Mouse (Mus musculus) spleen, postnatal 36 days (tissue): Measurements from ENCODE around the gene Lipe.
"Not testable (repeated sequence)": the region's sequence is repeated elsewhere in the genome, so short reads cannot be mapped to it uniquely, and the experiment has no call there.

Experiments used
- DNase-seq, 2 experiments: peaks; one replicate each; pipeline ENCODE4 v3.0.0; 2022; ENCODE audit warnings: low spot score in 2 of 2, mixed read lengths in 1 of 2

Lipe gene

DNA sequence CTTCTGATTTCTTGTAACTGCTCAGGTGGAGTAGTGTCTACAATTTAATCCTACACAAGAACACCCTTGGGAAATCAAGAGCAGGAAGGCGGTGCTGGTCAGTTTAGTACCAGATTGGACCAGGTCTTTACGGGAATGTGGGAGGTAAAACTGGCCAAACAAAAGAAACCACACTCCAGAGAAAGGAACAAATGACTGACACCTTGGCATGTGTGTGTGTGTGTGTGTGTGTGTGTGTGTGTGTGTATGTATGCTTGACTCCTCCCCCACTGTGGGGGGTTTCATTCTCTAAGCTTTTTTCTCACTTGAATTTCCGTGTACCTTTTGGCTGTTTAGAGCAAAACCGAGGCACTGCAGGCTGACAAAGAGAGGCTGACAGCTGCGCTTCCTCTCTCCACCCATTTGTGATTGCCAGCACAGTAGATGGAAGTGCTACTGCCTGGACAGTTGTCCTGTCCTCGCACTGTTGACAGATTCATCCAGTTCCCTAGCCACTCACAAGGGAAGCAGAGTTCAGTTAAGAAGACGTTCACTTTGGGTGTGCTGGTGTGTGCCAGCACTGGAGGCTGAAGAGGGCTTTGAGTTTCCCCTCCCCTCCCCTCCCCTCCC lies 14.4 kb upstream of the Lipe start, which contains the start of gene Cxcl17:
Cxcl17 (minus strand) TSS at position 54 of the 609 bp plus-strand sequence.
- DNase-seq, result no peak

DNA sequence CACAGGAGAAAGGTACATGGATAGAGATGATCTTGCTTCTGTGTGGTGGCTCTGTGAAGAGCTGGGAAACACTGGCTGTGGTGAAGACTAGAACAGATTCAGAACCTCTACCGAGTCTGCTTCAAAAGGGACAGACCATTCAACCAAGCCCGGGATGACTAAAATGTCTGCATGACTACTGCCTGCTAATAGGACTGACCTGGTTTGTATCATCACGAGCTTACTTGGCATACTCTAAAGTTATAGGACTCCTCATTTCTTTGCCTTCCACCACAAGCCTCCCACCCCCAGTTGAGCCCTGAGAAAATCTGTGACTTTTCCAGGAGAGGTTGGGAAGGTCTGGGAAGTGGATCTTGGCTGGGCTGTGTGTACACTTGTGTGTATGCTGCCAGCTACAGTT lies 13.4 kb upstream of the Lipe start:
- DNase-seq, result no peak

DNA sequence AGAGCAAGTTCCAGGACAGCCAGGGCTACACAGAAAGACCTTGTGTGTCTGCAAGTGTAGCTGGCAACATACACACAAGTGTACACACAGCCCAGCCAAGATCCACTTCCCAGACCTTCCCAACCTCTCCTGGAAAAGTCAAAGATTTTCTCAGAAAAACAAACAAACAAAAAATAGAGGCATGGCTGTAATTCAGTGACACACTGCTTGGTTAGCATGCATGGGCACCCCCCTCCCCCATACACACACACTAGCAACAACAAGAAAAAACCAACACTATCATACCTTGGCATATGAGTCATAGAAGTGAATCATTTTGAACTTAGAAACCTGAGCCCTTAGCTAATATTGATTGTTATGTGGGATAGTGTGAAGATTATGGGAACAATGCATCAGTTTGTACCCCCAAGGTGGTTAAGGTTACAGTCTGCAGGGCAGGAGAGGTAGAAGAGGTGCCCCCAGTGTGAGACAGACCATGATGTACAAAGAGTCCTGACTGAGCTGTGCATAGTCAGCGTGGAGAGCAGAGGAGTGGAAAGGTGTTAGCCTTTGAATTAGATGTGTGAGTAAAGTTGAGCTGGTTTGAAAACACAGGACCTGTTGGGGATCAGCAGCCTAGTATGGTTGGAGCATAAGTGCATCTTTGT lies 12.6 kb upstream of the Lipe start:
- DNase-seq, result no peak

DNA sequence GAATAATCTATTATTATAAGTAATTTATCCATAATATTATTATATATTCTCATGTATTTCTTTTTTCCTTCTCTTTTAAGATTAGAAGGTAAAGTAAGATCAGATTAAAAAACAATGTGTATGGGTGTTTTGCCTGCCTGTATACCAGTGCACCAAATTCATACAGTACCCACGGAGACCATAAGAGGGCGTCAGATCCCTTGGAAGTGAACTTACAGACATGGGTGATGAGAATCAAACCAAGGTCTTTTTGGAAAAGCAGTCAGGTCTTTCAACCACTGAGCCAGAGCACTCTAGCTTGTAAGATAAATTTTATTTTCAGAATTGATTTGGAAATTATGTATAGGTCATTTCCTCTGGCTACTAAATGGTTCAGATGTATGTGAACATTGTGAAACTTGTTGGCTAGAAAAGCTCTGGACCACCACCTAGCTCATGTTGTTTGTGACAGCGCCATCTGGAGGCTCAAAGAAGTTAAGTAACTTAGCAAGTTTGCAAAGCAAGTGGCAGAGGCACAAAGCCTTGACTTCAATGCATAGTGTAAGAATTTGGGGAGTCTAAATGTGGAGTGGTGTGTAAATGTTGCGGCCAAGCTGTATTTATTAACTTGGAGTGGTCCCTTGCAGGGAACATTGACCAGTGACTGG lies 10.7 kb upstream of the Lipe start:
- peak in 1 of 2 experiments; percentile 37 for DNase-seq

DNA sequence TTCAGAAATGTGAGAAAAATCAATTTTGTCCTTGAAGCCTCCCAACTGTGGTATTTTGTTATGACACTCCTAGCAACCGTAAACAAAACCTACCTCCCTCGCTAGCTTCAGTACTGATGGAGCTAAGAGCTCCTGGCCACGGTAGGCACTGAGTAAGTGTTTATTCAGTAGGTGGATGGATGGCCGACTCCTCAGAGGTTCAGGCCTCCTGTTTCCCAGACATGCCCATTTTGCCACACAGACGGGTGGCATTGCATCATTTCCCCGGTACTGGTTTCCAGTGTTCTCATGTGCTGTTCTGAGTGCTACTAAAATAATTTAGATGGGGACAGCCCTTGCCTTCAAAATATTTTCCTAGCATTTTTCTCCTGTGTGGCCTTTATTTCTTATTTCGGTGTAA lies 8.0 kb upstream of the Lipe start:
- no peak for DNase-seq

DNA sequence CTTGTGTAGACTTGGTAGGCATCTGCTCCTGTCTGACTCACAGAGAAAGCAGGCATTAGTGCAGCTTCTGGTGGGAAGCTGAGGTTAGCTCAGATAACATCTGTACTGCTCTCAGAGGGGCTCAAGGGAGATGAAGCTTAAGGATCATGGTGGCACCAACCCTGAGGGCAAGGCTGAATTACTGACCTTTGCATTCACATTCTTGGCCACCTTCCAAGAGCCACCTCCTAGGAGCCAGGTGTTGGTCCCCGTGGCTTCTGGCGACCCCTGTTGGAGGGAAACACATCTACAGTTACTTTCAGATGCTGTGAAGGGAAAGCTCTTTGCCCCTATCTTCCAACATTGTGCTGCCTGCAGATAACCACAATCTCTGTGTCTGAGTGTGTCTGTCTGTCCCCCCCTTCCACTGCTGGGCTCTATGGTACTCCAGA lies 4.2 kb upstream of the Lipe start:
- DNase-seq, result peak in 1 of 2 experiments; percentile 38

DNA sequence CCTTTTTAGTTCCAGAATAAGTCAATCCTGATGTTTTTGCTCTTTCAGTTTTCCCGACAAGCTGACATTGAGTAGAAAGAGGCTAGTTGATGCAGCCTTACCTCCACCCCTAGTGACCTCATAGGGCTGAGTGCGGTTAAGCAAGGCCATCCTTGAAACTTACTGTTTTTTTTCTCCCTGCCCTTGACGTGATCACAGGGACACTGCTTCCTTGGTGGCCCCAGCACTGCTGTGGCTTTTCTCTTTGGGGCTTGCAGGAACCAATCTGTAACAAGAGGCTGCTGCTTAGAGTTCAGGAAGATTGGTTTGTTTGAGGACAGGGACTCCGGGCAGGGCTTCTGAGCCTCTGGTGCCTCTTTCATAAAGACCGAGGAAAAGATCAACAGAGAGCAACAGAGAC lies 3.5 kb upstream of the Lipe start:
- DNase-seq, result no peak

DNA sequence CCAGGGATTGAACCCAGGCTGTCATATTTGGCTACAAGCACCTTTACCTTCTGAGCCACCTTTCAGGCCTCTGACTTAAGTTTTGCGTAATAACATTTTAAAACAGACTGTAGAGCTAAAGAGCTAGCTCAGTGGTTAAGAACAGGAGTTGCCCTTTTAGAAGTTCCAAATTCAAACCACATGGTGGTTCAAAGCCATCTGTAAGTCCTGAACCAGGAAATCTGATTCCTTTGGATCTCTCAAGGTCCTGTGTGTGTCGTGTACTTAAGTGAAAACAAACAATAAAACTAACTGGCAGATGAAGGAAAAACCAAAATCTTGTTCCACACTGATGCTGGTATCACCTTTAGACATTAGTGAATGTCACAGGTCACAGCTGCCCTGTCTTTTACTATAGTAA lies 3.0 kb upstream of the Lipe start:
- DNase-seq, result no peak

DNA sequence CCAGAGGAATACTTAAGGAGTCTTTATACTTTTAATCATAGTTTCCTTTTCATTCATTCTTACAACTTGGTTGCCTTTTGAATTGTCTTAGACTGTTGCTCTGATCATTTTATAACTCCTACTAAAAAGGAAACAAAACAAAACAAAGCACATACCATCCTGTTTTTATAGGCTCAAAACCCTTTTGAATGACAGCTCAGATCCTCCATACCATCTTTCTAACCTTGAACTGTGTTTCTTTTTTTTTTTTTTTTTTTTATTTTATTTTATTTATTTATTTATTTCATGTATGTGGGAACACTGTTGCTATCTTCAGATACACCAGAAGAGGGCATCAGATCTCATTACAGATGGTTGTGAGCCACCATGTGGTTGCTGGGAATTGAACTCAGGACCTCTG lies 518 bp upstream of the Lipe start:
- DNase-seq, result not testable (repeated sequence)

DNA sequence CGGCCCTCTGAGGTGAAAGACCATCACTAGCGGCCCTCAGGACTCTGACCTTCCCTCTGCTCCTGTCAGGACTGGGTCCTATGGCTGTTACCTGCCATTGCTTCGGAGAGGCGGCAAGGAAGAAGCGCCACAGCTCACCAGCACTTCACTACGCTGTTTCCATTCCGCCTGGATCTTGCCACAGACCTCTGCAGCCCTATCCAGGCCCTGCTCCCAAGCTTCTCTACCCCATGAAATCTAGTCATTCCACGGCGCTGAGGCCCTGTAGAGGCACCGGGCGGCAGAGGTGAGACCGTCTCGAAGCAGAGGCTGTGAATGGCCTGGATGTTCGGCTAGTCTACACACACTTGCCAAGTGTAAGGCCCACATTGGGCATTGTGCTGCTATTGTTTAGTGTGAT lies 1.9 kb downstream of the Lipe start:
- DNase-seq, result no peak

DNA sequence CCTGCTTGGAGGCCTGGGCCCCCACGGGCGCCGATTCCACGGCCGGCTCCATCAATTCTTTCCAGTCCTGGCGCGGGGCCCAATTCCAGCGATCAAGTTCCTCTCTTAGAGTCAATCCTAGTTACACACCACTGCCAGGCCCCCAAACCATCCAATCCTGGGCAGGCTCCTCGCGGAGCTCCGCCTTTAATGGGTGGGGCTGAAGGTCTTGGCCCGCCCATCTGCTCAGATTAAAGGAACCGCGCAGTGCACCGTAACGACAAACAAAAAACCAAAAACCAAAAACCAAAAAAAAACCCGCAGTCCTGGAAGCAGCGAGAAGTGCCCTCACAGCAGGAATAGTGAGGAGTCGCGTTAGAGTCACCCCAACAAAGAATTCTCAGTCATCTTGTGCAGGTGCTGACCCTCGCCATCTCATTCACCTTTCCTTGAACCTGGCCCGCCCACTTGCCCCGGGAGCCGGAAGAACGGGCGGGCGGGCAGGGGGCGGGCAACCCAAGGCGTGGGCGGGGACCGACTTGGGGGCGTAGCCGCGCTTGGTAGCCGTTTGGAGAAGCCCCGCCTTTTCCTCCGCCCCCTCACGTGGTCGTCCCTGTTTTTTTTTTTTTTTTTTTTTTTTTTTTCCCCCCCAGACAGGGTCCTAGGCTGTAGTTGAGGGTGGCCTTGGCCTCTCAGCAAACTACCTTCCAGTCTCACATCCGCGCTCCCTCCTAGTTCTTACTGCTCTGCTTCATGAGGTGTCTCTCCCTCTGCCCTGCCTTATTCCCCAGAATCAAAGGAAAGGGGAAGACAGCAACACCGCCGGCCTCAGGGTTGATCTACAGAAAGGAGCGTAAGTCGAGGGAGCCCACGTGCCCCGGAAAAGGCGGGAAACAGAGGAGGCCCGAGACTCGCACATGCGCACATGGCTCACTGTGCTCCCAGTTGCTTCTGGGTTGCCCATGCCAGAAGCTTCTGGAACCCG lies 2.7 kb downstream of the Lipe start:
- DNase-seq, result peak; percentile 92 to 94

DNA sequence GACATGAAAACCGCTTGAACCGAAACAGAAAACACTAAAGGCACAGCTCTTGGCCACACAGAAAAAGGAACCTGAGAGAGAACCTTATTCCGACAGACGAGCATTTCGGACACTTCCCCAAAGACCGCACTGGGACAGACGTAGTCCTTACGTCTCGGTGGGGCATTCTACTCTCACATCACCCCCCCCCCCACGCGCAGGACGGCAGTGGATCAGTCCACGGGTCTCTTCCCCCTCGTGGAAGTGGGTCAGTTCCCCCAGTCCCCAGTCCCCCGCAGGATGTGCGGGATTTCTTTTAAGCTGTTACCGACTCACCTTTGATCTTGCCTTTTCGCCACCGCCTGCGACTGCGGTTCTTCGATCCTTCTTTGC lies 3.3 kb downstream of the Lipe start:
- peak; percentile 51 to 56 for DNase-seq

DNA sequence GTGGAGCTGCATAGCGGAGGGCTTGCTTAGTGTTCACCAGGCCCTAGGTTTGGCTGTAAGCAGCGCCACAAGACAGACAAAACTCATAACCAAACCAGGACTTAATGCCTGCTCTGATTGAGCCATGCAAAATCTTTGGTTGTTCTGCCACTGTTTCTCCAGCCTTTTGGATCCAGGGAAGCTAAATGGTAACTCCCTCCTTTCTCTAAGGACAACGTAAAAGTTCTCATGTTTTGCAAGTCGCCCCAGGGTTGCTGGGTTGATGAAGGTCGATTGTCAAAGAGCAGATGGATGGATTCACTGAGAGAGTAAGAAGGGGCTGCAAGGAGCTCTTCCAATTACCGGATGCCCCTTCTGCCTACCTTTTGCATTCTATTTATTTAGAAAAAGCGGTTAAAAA lies 3.8 kb downstream of the Lipe start:
- DNase-seq, result no peak

DNA sequence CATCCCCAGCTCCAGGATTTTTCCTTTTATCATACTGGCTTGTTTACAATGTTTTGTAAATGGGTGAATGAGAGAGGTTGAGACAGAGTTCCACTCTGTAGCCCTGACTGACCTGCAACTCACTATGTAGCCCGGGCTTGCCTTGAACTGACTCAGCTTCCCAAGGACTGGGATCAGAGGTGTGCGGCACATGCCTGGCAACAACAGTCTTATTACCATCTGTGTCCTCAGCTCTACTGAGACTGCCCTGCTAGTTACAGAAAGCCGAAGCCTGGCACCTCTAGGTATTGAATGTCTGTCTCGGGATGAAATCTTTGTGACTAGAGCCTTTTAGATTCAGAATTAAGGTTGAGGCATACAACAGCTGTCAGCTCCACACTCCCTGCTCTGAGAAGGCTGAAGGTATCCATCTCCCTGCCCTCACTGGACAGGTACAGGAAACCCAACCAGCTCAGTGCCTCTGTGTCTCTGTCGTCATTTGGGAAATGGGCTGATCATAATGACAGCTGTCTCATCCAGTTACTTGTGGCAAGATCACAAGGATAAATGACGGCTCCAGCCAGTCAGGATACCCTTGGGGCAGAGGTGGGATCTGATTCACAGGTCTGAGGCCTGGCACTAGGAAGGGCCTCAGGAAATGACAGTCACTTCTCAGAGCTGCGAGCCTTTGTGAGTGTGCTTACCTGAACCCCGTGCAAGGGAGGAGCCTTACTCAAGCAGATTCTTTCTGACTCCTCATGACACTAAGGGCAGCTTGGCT lies 4.9 kb downstream of the Lipe start:
- DNase-seq, result no peak

DNA sequence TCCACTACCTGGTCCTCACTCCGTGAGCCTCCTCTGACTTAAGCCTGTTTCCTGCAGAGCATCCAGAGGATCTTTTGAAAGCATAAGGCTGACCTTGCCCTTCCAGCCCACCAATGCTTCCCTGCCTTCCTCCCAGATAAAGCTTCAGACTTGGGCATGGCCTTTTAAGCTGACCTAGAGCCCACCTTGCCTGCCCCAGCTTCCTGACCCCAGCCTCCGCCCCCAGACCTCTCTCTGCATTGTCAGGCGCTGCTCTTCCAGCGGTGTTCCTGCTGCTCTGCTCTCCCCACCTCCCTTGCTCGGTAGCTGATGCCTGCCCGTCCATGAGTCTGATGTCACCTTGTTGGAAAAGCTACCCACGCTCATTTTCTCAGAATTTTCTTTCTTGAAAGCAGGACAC lies 5.7 kb downstream of the Lipe start:
- no peak for DNase-seq

DNA sequence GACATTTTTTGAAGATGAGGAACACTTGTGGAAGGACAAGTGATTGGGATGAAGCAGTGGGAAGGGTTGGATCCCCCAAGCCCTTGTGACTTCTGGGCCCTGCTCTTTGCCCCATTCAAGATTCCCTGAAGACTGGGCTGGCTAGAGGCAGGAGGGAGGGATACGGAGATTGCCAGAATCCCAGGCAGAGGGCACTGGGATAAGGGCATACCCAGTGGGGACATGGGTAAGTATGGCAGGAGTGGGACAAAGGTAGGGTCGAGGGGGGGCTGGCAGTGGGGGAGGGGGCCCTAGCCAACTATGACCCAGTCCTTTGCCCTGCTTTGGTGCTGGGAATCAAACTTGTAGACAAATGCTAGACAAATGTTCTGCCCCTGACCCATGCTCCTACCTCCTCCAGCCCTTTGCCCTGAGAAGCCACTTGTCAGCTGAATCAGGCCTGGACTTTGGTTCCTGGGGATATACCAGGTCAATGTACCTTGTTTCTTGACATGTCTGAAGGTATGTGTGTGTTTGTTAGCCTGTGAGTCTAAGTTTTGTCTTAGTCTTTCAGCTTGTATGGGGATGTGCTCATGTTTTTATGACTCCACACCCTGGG lies 6.6 kb downstream of the Lipe start:
- no peak for DNase-seq

DNA sequence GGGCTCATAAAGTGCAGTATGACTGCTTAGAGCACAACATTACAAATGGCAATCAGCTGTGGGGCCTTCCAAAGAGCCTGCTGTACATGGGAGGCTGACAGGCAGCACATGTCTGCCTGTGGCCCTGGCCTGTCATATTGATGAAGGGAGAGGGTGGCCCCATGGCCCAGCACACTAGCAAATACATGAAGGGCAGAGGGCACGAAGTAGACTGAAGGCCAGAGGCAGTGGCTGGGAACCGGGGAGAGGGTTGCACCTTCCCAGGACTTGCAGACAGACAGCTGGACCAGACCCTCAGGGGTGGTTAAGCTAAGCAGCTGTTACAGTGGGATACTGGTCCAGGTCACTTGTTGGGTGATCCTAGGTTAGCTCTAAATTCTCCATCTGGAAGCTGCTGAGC lies 7.5 kb downstream of the Lipe start:
- DNase-seq, result no peak

DNA sequence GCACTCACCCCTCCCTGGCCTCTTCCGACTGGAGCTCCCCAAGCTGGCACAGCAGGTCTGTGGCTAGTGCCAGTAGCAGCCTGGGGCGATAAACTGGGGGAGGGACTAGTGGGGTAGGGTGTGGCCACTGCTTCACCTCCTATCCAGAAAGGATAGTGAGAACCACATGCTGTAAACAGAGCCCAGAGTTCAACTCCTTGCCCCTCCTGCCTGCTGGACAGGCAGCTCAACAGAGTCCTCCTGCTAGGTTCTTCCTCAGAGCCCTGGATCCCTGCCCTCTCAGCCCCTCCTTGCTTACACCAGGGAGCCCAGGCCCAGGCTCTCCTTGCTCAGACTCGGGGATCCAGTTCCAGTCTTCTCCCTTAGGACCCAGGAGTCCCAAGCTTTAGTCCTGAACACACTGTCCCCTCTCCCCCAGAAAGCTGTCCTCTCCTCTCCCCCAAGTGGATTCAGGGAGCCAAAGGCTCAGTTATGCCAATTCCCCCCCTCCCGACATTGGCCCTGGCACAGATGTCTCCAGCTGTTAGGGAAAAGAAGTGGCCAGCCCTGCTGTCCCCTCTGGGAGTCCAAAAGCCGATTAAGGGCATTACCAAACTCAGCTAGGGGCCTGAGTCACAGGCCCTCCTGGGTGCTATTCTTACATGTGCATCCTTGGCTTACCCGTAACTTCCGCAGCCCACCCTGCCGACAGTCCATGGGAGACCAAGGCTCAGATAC lies 8.3 kb downstream of the Lipe start:
- peak; percentile 53 to 60 for DNase-seq

DNA sequence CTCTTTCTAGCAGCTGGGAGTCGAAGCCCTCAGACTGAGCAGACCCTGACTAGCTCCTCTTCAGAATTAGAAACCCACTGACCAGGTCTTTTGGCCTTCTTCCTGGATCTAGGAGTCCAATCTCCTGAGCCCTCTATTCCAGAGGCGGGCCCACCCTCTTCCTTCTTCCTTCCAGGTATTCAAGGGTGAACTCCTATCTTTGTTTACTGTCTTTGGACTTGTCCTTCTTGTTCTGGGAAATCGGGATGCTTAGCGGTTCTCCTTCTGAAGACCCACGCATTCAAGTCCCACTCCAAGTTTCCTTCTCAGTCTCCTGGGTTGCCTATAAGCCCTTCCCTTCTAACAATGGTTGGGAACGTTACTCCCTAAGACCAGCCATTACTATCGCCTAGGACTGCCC lies 9.6 kb downstream of the Lipe start:
- DNase-seq, result no peak

DNA sequence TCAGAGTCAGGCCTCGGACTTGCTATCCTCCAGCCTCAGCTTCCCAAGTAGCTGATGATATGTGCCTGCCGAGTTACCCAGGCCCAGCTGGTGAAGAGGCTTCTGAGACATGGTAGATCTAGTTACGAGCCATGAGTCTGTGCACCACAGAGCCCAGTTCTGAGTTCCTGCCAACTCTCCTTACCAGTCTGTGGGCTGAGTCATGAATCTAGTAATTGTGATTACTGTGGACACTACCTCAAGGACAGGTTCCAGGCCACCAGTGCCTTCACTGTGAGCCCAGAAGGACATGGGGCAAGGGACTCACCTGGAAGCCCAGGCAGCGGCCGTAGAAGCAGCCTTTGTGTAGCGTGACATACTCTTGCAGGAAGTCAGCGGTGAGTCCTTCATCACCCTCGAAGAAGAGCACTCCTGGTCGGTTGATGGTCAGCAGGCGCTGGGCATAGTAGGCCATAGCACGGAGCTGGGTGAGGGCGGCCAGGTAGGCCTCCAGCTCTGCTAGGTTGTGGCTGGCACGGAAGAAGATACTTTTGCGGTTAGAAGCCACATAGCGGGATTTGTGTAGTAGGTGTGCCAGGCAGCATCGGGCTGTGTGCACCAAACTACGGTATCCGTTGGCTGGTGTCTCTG lies 10.6 kb downstream of the Lipe start:
- DNase-seq, result no peak
